Mouse (Mus musculus) spleen, embryonic (tissue): ENCODE measurements around the gene D330020A13Rik.
"Not testable (repeated sequence)": the region's sequence is repeated elsewhere in the genome, so short reads cannot be mapped to it uniquely, and the experiment has no call there.

Experiments used
- CTCF ChIA-PET: fragments of 350-600 bp; sonication (Branson Sonifier 250); formaldehyde crosslinking; loops from one replicate; lab custom pipeline; 2022; lab: Charles Lee

D330020A13Rik gene

DNA sequence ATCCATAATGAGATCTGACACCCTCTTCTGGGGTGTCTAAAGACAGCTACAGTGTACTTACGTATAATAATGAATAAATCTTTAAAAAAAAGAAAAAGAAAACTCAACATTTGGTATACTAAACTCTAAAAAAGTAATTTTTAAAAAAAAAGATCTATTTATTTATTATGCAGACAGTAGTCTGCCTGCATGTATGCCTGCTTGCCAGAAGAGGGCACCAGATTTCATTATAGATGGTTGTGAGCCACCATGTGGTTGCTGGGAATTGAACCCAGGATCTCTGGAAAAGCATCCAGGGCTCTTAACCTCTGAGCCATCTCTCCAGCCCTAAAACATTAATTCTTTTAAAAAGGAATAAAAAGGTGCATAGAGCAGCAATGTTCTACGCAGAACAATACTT, 2.4 kb downstream of the D330020A13Rik start:
- CTCF ChIA-PET: not testable (repeated sequence)

DNA sequence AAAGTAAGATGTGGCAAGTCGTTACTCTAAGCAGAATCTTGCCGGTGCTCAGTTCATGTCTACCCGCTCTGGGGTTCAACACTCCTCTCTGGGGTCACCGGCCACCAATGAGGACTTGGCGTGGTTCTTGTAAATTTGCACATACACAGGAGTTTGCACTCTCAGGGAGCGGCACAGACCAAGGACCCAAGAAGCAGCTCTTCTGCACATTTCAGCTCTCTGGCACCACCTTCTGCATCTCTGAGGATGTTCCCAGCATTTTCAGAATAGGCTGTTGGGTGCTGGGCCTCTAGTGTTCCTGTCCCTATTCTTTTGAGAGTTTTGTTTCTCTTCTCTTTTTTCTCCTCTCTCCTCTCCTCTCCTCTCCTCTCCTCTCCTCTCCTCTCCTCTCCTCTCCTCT, 7.0 kb downstream of the D330020A13Rik start:
- CTCF ChIA-PET: interaction anchor here (0.6 to 0.7 kb wide), 4 partner anchors 12 to 771 kb away, joined by 3 to 4 read pairs (median 3); no protein-coding TSS in a partner anchor

DNA sequence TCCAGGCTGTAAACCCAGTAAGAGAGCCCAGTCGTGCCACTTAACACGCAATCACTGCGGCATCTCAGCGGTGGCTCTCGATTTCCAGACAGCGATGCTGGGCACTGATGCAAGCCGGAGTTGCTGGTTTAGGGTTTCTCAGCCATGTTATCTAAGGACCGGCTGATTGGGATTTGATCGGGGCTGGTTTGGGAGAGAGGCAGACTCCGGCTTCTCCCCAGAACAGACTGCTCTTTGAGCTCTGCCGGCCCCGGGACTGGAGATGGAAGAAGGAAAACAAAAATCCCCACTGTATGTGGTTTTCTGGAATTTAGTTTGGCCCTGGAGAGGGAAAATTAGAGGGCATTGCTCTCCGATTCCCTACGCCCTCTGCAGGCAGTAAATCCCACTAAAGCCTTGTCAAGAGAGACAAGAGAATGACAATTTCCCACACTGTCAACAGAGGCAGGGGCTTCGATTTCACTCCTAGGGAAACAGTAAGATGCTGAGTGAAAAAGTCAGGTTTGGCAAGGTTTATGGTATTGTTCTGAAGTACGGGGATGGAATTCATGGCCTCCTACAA, 8.7 kb downstream of the D330020A13Rik start:
- CTCF ChIA-PET: no interaction called here

DNA sequence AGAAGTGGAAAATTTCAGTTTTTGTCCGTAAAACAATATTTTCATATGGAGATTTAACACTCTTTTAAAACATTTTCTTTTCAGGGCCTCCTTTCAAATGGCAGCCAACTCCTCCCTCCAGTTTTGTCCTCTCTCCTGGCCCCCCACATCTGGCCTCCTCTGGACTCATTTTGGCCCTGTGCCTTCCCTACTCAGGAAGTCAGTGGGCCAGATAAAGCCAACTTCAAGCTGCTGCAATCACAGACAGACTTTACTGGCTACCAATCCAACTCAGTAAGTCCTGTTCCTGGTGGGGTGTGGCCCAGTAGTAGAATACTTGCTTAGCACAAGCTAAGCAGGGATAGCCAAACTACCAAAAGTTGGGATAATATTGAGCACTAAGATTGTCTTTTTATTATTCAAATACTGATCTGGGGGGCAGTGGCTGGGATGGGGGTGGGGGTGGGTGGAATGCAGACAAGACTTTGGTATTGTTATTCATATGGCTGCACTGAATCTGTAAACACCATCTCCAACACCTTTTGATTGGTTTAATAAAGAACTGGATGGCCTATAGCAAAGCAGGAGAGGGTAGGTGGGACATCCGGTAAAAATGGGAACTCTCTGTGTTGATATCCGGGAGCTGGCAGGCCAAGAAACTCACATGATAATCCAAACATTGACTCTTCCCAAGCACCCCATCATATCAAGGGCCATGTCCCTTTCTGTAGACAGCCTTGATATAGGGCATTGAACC, 12.9 kb downstream of the D330020A13Rik start:
- CTCF ChIA-PET: no interaction called here

DNA sequence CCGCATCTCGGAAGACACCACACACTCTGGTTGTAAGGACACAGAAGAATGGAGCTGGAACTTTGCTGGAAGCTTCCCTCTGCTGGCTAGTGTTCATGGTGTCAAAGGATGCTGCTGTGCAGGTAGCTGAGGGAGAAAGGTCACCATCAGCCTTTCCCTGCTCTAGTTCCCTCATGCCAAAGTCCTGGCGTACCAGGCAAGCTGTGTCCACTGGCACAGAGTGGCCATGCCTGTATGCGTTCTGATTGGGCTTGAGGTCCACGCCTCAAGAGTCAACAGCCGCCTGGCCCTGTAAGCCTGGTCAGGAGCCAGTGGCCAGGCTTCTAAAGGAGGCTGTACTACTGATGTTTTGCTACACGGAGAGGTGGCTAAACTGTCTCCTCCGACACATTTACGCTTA, 15.2 kb downstream of the D330020A13Rik start:
- CTCF ChIA-PET: interaction anchor here (0.8 kb wide), 1 partner anchor 8 kb away, joined by 4 read pairs; no protein-coding TSS in a partner anchor

DNA sequence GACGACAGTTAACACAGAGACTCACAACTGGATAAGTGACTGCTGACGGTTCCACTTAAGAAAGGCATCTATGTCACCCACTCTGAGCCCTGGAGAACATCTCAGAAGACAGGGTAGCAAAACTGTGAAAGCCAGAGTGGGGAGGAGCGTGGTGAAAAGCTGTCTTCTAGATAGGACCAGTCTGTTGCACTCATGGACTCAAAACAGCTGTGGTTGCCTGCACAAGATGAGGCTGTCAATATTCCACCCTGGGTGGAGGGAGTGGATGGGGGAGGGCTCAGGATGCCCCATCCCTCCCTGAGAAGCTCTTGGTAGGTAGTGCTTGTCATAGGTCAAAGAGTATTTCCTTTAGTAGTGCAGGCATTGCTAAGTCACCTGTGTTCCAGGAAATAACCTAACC, 15.6 kb downstream of the D330020A13Rik start:
- CTCF ChIA-PET: no interaction called here

DNA sequence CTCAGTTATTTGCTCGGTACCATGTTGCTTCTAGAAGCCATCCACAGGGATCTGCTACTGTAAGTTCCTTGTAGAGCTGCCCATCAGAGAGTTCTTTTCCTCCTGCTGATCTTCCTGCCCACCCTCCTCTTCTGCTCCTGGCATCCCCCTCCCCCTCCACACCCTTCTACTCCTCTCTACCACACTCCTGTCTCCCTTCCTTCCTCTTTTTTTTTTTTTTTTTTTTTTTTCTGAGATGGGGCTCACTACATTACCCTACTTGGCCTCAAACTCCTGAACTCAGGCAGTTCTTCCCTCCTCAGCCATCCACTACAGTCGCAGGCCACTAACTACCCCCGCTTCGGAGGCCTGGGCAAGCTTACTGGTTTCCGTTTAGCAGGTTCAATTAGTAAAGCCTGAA, 18.3 kb downstream of the D330020A13Rik start:
- CTCF ChIA-PET: interaction anchor here (0.7 kb wide), 1 partner anchor 12 kb away, joined by 4 read pairs; no protein-coding TSS in a partner anchor

DNA sequence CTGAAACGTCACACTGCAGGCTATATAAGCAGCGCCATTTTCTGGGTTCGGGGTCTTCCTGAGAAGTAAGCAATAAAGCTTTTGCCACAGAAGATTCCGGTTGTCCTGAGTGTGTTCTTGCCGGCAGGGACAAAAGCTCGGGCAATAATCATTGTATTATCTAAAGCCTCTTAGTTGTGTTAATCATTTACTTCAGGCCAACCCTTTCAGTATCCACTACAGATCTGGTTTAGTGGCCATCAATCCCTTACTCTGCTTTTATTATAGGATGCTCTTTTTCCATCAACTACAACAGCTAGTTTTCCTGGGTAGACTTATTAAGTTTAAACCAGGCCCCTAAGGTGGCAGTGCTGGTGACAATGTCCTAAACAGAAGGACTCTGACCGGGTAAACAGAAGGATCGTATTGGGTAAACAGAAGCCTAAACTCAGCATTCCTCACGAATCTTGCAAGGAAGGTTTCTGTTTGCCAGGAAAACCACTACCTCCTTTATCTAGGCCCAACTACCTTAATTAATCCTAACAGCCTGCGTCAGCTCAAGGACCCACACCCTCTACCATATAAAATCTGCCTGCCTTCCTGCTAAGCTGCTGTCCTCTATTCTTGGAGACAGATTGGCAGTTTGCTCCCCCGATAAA, 24.3 kb downstream of the D330020A13Rik start:
- CTCF ChIA-PET: interaction anchor here (1.3 kb wide), 1 partner anchor 9 kb away, joined by 4 read pairs; no protein-coding TSS in a partner anchor

DNA sequence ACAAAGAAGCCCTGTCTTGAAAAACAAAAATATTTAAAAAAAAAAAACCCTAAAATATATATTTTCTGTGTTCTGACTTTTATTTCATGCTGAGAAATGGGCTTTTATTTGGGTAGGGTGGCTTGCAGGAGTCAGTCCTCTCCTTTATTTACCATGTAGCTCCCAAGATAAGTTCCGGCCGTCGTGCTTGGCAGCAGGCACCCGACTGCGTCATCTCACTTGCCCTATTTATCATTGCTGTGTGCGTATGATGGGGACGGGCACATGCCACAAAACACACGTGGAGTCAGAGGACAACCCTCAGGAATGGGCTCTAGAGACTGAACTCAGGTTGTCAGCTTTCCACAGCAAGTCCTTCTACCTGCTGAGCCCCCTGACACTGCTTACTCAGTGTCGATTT, 25.0 kb downstream of the D330020A13Rik start:
- CTCF ChIA-PET: no interaction called here

DNA sequence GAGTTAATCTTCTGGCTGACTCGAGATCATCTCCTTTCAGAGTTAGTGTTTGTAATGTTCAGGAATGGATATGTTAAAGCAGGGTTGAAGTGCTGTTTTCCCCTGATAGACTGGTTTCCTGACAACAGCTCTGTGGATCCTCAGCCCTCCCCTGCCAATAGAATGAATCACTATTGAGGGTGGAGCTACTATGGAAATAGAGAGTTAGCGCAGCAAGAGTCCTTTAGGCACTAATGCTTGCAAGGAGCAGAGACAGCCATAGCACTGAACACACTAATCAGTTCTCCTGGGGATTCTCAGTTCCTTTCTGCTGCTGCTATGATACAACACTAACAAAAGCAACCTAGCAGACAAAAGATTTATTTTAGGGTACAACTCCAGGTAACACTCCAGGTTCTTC, 26.2 kb downstream of the D330020A13Rik start:
- CTCF ChIA-PET: no interaction called here

DNA sequence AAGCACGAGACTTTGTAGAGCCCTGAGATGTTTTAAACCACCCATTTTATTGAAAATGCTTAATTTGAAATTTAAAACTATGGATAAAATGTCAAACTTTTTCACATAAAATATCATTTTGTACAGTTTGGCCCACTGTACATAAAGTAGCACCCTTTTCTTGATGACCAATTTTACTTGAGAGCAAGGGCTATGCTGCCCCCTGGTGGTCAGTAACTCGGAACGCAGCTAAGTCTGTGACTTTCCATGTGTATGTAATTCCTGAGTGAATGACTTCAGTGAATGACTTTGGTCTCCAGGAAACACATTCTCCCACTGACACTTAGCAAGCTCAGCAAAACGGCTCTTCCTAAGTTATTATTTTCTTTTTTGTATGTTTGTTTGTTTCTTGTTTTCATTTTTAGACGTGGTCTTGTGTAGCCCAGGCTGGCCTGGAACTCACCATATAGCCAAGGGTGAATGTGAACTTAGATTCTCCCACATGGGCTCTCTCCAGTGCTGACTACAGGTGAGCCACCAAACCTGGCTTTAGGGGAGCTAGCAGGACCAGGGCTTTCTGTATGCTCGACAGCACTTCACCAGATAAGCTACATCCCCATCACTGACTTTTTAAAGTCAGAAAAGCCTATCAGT, 30.2 kb downstream of the D330020A13Rik start:
- CTCF ChIA-PET: interaction anchor here (0.7 kb wide), 1 partner anchor 91 kb away, joined by 3 read pairs; no protein-coding TSS in a partner anchor

DNA sequence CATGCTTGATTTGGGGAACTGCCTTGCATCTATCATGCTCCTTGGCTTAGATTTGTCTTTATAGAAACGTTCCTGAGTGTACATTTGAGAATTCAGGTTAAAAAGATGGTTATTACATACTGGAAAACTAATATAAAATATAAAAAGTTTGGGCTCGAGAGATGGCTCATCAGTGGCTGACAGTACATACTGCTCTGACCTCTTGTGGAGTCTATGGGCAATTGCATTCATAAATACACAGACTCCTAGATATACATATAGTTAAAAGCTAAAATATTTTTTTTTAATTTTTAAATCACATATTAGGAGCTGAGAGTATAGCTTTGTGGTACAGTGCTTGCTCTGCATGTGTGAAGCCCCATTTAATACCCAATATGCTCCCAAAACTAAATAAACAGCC, 38.2 kb downstream of the D330020A13Rik start:
- CTCF ChIA-PET: interaction anchor here (0.6 kb wide), 1 partner anchor 906 kb away, joined by 3 read pairs; no protein-coding TSS in a partner anchor

DNA sequence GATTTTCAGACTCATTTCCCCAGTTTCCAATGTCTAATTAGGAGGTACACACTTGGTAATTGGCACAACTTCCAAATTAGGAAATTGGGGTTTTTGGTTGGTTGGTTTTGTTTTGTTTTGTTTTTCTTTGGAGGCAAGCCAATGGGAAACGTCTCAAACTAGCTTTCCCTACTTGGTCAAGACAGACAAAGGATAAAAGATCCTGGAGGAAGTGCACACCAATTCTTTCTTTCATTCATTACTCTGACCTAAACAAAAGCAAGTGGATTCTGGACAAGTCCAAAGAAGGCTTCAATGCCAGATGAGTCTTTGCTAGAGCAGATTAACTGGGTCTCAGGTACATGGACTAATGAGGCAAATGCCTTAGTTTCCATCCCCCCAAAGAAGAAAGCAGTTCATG, 49.8 kb downstream of the D330020A13Rik start:
- CTCF ChIA-PET: no interaction called here
